Mouse (Mus musculus) kidney, postnatal 14 days (tissue): ENCODE measurements around the gene Lrrc3c.
A peak's percentile ranks its signal among the peaks of the same experiment; 100 is the strongest.

ENCODE experiments used
- DNase-seq: peaks from one replicate; pipeline ENCODE4 v3.0.0; 2022; ENCODE audit warnings: mixed read lengths

The Lrrc3c gene

GRCm38 (mm10) chr11:98597991-98598390, at the start of gene Lrrc3c:
Gene Lrrc3c (plus strand): TSS chr11:98598291.
- no peak for DNase-seq

DNA sequence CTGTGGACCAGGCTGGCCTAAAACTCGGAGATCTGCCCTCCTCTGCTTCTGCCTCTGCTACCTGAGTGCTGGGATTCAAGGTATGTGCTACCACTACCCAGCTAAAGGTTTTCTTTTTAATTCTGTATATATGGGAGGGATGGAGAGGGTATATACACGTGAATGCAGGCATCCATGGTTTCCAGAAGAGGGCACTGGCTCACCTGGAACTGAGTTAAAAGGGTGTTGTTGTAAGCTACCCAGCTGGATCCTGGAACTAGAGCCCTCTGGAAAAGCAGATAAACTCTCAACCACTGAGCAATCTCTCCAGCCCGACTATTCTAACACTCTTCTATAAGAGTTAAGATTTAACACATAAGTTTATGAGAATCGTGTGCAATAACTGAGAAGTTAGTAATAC, 48.7 kb upstream of the Lrrc3c start:
- no peak for DNase-seq

- no peak for DNase-seq
Observed at GRCm38 (mm10) chr11:98550311-98550974, 47.6 kb upstream of the Lrrc3c start.

DNA sequence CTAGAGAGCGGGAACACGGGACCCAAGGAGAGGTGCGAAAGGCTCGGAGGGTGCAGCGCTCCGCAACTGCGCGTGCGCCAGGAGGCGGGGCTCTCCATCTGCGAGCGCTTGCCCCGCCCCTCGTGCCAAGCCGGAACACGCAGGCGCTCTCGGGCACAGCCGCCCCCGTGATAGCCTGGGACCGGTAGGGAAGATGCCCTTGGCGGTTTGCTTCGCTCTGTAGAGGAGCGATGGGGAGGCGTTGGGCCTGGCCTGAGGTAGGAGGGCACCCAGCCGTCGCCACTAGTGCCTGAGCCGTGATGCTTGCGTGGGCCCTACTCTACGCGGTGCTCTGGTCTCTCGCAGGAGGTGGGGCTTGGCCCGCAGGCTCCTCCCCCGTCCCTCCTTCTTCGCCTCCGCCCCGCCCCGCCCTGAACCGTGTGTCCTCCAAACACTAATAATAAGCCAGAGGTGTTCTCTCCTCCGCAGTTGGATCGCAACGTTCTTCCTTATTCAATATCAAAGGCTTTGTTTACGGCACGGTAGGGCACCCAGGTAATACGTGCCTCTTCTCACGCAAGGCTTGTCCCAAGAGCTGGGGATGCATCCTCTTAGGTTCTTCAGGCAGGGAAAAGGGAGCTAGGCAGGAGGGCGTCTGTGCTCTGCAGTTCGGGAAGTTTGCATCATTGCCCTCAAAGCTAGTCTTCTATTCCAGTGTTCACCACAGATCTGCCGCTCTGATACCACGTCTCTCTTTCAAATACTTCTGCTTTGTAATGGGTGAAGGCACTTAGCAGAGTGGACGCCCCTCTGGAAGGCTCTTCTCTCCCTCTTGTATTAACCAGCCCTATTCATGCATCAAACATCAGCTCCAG, 46.9 kb upstream of the Lrrc3c start, which contains the start of gene Zpbp2:
Gene Zpbp2 (plus strand): TSS at position 123 of the 854 bp plus-strand sequence.
- DNase-seq, result peak; percentile 92

GRCm38 (mm10) chr11:98553966-98554365, 44.1 kb upstream of the Lrrc3c start:
- no peak for DNase-seq

GRCm38 (mm10) chr11:98555124-98555700, 42.9 kb upstream of the Lrrc3c start:
- DNase-seq, result no peak

- DNase-seq, result no peak
Observed at GRCm38 (mm10) chr11:98560942-98561341, 37.1 kb upstream of the Lrrc3c start.

- DNase-seq, result no peak
Observed at GRCm38 (mm10) chr11:98563025-98563424, 35.1 kb upstream of the Lrrc3c start.

- no peak for DNase-seq
Observed at GRCm38 (mm10) chr11:98563921-98564414, 34.1 kb upstream of the Lrrc3c start.

DNA sequence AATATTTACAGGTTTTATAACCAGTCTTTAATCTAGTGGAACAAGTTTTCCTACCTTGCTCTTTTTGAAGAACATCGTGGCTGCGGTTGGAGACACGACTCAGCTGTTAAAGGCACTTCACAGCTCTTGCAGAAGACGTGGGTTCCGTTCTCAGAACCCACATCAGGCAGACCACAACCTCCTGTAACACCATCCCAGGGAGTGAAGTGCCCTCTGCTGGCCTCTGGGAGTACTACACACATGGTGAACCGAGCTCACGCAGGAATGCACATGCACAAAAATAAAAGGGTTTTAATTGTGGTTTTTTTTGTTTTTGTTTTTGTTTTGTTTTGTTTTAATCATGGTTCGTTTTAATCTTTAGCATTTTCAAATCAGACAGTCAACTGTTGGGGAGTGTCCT, 29.8 kb upstream of the Lrrc3c start:
- no peak for DNase-seq

DNA sequence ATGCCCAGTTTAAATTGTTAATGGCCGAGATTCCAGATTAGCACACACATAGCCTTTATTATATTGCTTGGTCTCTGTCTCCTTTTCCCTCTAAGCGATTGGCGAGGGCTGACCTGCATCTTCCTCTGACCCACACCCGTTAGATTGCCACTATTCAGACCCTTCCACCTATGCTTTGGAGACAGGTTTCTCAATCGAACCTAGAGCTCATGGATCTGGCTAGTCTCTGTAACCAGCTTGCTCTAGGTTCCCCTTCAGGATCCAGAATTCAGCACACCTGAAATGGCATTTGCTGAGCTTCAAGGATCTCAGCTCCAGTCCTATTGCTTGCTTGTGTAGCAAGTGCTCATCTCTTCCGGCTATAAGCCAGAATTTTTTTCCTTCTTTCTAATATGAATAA, 28.6 kb upstream of the Lrrc3c start:
- no peak for DNase-seq

- DNase-seq, result no peak
Observed at GRCm38 (mm10) chr11:98577776-98578175, 20.3 kb upstream of the Lrrc3c start.

GRCm38 (mm10) chr11:98580301-98581121, 17.6 kb upstream of the Lrrc3c start:
- peak; percentile 35 for DNase-seq

DNA sequence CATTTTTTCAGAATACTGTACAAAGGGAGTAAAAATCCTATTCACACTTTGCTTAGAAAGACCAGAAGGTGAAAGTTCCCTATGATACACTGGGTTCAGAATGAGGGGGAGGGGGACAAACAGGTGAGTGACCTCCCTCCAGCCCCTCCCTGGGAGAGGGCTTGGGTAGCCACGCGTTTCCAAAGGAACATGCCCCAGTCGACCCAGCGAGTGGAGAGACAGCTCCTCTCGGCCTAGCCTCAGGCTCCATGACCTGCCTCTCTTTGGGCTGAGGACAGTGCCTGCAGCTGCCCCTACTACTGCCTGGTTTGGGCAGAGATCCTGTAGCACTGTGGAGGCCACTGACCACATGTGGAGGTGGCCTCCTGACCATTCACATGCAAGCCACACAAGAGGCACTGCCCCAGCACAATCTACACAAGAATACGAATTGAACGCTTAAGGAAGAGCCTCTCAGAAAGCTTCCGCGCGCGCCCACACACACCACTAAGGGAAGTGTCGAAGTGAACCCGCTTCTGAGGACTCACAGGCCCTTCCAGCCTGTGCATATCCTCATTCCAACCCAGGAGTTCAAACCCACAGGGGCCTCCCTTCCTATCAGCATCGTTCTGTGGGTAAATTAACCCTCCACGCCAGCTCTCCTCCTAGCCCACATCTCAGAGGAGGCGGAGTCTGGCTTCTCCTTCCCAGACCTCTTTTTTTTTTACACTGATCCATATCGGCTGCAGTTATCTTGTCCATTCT, 16.6 kb upstream of the Lrrc3c start:
- no peak for DNase-seq

DNA sequence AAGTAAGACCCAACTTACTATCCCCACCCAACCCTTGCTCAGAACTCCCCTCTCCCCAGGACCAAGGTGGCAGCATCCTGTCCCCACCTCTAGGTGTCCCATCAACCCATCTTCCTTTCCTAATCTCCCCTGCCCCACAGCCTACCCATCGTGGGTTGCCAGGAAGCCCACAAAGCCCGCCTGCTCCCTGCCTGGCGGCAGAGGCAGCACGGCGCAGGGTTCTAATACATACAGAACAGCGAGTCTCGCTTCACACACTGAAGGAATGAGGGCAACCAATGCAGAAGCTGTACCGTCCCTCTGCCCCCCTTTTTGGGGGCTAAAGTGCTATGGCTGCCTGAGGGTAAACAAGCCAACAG, 16.1 kb upstream of the Lrrc3c start:
- no peak for DNase-seq

DNA sequence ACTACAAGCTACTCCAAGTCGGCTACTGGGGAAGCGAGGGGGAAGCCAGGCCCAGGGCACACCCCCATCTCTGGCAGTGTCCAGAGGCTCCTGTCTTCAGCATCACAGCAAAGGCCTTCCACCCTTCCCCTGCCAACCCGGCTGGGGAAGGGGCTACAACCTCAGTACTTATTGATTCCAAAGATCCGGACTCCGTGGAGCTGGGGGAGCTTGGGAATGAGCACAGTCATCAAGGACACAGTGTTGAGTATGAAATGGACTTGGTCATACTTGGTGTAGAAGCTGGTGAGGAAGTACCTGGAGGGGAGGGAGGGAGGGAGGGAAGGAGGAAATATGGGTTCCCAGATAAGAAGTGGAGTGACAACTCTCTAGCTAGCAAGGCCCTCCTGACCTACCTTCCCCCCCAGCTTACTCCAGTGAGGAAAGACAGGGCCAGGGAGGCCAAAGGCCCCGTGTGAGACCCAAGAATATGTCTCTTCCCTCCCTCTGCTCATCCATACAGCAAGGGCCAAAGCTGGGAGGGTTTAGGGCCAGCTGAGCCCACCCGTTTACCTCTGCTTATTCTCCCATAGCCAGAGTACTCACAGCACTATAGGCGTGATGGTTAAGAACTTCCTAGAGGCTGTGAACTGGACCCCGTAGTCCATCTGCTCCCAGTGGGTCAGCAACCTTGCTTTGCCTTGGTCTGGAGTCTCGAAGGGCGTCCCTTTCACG, 15.4 kb upstream of the Lrrc3c start:
- no peak for DNase-seq

DNA sequence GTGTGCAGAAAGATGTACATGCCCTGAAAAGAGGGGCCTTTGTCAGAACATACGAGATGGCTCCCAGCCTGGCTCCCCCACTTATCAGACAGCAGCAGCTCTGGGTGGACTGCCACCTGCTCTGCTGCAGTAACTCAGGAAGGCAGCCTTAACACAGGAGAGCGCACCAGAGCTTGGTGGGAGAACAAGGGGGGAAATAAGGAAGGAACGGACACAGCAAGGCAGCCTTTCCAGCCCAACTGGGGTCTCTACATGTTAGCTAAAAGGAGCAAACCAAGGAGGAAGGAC, 14.9 kb upstream of the Lrrc3c start:
- DNase-seq, result no peak

GRCm38 (mm10) chr11:98583571-98583970, 14.5 kb upstream of the Lrrc3c start:
- no peak for DNase-seq

GRCm38 (mm10) chr11:98584146-98584545, 13.9 kb upstream of the Lrrc3c start:
- no peak for DNase-seq

DNA sequence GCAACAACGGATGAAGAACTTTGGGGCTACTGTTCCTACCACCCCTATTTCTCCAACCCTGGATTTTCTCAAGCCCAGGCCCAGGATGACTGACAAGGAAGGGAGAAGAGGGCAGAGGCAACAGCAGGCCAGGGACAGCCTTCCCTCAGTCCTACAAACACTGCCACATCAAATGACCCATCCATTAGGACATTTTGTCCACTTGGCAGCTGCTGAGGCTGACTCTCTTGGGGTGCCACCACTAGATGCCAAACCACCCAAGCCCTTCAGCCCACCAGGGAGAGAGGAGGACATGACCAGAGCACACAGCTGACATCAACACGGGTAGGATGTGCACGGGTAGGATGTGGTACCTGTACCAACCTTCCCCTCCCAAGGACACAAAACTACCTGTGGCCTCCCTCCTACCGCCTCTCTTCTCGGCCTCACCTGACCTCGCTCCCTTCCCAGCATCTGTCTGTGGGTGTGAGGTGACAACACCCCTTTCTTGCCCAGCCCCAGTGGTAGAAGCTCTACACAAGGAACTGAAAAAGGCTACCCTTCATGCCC, 13.4 kb upstream of the Lrrc3c start:
- DNase-seq, result no peak
